Mouse (Mus musculus) T-helper 1 cell (primary cell): ENCODE data around the gene Glod5.

ENCODE experiments used
- in situ Hi-C: fragments of 300-600 bp; cut with MboI, MseI; formaldehyde crosslinking; loops from one replicate; pipeline ENCODE4 v1.15.1; 2025; ENCODE audit warnings: high pct_unique_total_duplicates

Glod5 gene

DNA sequence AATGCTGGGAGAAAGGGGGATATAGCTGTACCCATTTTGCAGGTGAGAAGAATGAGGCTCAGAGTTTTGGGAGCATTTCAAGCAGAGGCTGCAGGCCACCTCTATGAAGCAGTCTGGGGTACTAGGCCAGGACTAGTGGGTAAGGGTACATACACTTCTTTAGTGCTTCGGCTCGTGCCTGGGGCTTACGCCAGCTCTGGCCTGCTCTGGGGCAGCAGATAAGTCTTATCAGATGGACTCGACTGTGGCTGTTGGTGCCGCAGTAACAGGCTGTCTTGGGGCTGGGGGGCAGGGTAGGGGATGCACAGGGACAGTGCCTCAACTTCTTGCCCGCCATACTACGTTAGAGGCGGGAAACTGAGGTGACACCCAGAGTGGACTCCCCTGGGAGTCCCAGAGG lies 50.1 kb downstream of the Glod5 start:
- in situ Hi-C loops: no loop called here

GRCm38 (mm10) chrX:7967596-7968201 lies 50.6 kb downstream of the Glod5 start:
- in situ Hi-C loops: no loop called here

DNA sequence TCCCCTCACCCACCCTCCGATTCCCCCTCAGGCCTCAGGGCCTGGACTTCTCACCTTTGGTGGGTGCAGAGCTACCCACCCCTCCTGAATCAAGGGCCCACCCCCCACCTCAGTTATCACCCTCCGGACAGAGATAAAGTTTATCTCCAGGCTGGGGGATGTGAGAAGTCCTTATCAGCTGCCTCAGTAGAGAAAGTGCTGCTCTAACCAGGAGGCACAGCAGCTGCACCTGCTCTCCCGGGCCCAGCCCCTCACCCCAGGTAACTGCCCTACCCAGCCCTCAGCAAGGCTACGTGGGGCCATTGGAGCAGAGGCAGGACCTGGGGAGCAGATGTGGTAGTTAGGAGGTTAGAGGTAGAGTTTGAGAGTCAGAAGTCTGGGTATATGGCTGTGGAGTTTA lies 52.1 kb downstream of the Glod5 start:
- in situ Hi-C loops: no loop called here

DNA sequence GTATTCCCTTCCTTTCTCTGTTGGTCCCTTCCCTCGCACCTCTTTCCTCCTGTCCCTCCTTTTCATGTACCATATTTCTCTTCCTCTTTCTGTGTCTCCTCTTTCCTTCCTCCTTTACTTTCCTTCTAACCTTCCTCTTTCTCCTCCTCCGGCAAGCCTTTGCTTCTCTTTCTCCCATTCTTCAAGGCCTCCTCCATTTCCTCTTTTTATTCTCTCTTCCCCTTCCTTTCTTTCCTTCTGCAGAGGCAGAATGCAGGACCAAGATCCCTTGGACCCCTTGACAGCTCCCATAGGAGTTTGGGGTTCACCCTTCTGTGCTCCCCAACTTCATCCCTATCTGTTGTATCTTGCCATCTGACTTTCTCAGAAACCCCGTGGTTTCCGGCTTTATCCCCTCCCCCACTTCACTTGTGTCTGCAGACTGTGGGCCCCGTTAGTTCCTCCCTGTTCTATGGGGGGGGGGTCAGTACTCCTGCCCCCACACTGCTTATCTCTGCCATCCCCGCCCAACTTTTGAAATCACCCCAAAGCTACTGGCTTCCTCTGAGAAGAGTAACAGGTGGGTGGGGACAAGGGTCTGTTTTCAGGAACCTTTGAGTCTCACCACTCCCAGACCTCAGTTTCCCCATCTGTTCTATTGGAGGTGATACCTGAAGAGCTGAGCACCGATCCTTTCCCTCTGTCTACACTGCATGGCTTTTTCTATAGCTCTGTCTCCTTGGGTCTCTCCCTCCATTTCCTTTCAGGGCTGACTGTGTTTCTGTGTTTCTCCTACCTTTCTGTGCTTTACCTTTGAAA lies 54.3 kb downstream of the Glod5 start:
- in situ Hi-C loops: no loop called here

DNA sequence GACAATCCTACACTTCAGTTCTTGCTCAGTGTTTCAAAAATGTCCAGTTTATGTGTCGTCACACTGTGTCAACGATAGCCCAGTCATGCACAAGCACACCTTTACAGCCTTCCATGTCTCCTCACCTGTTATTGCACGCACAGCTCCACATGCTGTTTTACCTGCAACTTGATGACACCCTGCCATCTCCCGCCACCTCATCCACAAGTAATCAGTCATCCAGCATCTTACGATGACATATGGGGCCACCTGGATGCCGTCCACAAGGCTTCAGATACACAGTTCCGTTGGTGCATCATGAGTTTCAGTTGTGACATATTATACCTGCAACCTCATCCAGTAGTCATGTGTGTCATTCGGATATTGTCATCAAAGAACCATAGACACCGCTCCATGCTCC lies 59.4 kb downstream of the Glod5 start:
- in situ Hi-C loops: no loop called here
